Mouse (Mus musculus): ENCODE measurements at regions not wholly inside any gene's neighbourhood (a gene's known extent, or its start where the extent isn't known, plus 50 kb on each side); places are given as distances from the start of the nearest gene placed in this dataset.
A peak's percentile ranks its signal among the peaks of the same experiment; 100 is the strongest.

DNA sequence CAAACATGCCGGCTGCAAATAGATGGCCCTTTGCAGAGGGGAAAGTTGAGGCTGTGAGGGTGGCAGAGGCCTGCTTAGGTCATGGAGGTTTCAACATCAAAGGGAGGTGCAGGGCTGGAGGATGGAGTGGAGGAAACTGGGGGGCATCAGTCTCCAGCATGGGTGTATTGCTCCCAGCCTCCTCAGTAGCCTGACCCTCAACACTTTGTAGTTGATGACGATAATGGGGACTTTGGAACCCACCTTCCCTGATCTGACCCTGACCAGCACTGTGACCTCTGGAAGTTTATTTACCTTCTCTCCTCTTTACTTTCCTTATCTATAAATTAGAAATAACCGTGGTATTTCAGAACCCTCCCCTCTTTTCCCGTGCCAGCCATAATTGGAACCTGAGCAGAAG, 56.2 kb downstream of the Gm26897 start:
- no peak for DNase-seq

DNA sequence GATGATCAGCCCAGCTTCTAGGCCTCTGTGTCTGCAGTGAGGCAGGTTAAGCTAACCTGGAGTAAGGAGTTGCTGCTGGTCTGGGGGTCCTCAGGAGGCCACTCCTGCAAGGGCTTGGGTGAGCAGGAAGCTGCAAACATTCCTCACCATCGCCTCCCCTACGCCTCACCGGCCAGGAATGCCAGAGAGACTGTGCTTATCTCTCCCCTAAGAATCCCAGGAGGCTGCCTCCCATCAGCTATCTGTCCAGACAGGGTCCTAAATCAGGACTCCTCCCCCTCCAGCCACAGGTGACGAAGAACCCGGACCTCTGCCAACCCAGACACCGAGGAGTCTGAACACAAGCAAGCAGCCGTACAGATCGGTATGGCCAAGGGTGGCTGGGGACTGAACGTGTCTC, 56.8 kb downstream of the Gm26897 start:
- DNase-seq = peak; percentile 50

GRCm38 (mm10) chr5:111791089-111791561, 57.4 kb downstream of the Gm26897 start:
- DNase-seq = no peak

DNA sequence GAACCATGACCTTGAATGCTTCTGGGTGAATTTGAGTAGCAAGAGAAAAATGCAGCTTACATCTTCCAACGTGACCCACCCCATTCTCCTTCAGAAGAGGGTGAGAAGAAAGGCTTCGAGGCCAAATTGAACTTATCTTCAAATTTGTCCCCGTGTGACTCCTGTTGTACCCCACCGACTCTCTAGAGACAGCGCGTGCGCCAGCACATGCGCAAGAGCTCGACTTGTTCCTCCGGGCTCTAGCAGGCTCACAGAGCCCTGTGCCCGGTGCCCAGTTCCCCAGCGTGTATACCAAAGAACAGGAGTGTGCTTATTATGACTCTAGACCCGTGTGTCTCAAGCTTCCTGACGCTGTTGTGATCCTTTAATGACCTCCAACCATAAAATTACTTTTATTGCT, 59.0 kb downstream of the Gm26897 start:
- DNase-seq = no peak

DNA sequence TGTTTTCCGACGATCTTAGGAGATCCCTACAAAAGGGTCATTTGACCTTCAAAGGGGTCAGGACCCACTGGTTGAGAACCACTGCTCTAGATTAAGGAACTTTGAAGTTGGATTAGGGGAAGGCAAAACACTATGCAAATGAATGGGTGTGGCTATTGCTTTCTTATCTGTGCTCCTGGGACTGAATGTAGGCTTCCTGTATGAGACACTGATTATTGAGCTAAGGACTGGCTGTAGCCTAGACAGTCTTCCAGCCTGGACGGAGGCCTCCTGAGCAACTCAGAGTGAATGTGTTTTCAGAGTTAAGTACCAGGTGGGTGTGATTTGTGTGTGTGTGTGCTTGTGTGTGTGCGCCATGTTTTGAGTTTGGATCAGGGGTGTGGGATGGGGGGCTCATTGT, 59.5 kb downstream of the Gm26897 start:
- DNase-seq = no peak

GRCm38 (mm10) chr5:111796889-111797288, 63.2 kb downstream of the Gm26897 start:
- no peak for DNase-seq

DNA sequence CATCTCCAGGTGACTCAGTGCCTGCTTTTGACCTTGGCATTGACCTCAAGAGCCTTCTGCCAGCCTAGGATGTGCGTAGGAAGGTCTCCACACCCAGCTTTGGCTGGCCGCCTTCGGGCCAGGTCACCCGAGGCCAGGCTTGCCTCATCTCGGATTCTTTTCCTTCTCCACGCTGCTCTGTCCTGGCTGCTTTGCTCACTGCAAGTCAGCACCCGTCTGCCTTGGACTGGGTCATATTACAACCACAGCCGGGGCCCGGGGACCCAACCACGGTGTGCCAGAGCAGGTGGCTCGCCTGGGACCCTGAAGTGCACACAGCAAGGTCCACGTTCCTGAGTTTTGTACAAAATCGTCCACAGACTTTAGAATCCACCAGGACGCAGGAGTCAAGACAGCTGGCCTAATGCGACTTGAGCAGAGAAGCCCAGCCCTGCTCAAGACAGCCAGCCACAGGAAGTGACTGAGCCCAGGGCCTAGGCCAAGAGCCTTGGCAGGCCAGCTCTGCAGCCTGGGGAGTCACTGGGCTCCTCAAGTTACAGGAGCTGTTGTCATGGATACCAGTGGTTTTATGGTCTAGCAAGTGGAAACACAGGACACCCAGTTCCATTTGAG, 66.1 kb downstream of the Gm26897 start:
- peak; percentile 76 for DNase-seq

GRCm38 (mm10) chr5:111800511-111800910, 66.8 kb downstream of the Gm26897 start:
- DNase-seq = peak; percentile 23

DNA sequence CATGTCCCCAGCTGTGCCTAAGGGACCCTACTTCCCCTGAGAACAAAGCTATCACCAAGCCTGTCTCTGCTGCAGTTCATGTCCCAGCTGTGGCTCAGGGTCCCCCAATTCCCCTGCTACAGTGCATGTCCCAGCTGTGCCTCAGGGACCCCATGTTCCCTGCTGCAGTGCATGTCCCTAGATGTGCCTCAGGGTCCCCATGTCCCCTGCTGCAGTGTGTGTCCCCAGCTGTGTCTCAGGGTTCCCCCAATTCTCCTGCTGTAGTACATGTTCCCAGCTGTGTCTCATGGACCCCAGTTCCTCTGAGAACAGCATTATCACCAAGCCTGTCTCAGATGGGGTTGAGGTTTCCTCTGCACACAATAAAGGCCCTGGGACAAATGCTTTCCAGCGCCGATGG, 67.3 kb downstream of the Gm26897 start:
- DNase-seq = no peak

GRCm38 (mm10) chr5:111804542-111804941, 70.8 kb downstream of the Gm26897 start:
- DNase-seq = peak; percentile 21

- no peak for DNase-seq
These were observed 71.4 kb downstream of the Gm26897 start for GRCm38 (mm10) chr5:111805150-111805549.

DNA sequence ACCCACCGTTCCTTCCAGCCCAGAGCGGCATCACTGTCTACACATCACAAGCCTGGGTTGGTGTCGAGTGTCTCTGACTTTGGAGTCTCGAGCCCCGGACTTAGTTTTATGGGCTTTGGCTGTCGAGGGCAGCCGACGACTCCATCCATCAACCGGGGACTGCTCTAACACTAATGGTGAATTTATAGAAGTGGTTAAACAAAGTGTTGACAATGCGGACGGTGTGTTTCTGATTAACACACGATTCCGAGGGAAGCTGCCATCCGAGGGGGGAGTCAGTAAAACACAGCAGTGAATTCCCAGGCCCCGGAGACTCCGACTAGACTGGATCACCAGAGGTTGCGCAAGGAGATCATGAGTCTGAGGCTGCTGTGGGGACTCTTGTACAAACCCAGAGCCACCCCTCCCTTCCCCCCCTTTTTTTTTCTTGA, 72.1 kb downstream of the Gm26897 start:
- DNase-seq = no peak

DNA sequence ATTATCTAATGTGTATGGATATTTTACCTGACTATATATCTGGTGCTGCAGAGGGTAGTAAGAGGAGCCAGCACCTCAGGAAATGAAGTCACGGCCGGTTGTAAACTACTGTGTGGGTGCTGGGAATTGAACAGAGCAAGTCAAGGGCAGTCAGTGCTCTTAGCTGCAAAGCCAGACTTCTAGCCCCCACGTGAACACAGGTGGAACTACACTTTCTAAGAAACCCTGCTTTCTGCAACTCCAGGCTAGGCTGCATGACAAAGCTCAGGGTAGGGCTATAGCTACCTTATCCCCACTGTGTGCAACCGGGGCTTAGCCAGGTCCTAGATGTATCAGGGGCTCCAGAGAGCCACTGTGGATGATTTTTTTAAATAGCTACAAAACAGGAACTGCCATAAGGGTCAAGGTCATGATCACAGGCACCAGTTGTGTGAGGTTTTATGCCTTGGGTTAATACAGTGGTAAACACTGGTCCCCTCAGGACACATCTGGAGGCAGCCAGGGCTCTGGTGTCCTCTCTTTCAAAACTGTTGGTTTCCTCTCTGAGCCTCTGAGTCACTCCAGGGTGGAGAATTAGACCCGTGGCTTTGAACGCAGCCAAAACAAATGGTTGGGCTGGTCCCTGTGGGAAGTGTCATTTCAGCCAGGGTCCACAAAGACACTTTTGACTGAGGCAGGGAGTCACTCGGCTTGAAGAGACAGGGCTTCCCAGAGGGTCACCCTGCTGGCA, 76.5 kb downstream of the Gm26897 start:
- peak; percentile 61 for DNase-seq

DNA sequence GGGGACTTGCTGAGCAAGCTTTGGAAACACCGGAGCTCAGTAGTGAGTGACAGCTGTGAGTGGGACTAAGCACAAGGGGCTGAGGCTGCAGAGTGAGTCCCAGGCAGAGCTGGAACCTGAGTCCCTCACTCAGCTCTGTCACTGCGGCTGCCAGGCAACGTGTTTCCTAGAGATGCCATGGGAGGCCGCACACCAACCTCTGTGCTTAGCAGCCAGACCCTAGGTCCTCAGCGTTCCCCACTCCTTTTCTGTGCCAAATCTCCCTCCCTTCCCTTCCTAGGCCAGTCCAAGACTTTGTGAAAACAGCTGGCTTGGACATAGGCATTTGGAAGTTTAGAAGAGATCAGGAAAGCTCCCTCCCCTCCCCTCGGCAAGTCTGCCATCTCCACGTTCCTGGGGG, 78.9 kb downstream of the Gm26897 start:
- DNase-seq = peak; percentile 32

GRCm38 (mm10) chr5:111813090-111813753, 79.5 kb downstream of the Gm26897 start:
- peak; percentile 50 for DNase-seq

- DNase-seq = peak; percentile 17
These were observed 81.4 kb downstream of the Gm26897 start for GRCm38 (mm10) chr5:111814893-111815760.

- no peak for DNase-seq
These were observed 87.2 kb downstream of the Gm26897 start for GRCm38 (mm10) chr5:111820963-111821362.

- no peak for DNase-seq
These were observed 89.2 kb downstream of the Gm26897 start for GRCm38 (mm10) chr5:111822882-111823281.

GRCm38 (mm10) chr5:111823420-111823819, 89.7 kb downstream of the Gm26897 start:
- peak; percentile 39 for DNase-seq

DNA sequence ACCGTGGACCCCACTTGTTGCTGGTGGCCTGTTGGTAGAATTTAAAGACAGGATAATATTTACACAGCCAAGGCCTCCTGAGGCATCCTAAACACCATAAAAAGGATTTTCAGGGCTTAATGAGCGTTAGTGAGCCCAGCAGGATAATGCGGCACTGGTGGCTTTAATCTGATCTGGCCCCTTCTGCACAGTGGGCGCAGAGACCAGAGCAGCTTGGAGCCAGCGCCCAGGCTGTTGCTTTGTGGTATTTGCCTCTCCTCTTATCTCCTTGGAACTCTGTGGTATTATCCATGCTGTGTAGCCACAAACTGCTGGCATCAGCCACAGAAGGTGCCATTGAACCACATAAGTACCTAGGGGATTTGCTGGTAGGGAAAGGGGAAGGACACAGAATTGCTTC, 90.1 kb downstream of the Gm26897 start:
- DNase-seq = no peak

GRCm38 (mm10) chr5:111824600-111825130, 90.9 kb downstream of the Gm26897 start:
- peak; percentile 50 for DNase-seq

GRCm38 (mm10) chr5:111829891-111830290, 96.2 kb downstream of the Gm26897 start:
- DNase-seq = no peak

Measured in heart, postnatal 4 days (tissue).